Comparison of ENCODE assay signal across 14 mouse cellular contexts in the genomic region with DNA sequence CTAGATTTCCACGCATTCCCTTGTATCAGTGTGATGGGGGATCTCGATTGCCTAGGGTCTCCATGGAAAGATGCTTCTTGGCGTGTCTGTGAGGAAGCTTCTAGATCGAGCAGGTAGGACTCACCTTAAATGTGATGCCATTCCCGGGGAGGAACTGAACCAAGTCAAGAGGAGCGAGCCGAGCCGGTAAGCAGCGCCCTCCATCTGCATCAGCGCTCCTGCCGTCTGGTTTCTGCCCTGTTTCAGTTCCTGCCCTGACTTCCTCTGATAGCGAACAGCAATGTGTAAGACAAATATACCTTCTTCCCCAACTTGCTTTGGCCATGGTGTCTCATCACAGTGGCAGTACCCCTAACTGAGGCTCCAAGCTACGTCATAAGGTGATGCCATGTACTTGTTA. TPM values are rescaled to one million over a fixed set of nuclear protein-coding genes. Genes with fewer than 3 reads are reported as not detected.
A peak's percentile ranks its signal among the peaks of the same experiment; 100 is the strongest.
DNase-seq lines count a peak whose midpoint lies in the region; ATAC-seq and TF ChIP-seq lines count a peak whose summit lies in the region.
"Had no signal": no experiment of that assay in that cellular context is flagged by ENCODE, and none has a peak within 500 bp of the region (broad histone marks: within the 10 kb centered on the region; RNA-seq: fewer than 3 reads in every experiment).

No protein-coding gene starts in this region.

- DNase-seq in hindbrain, embryonic 11.5 days (ENCODE audit: low spot score), result no peak
- no peak for DNase-seq in CH12.LX (ENCODE audit: extremely low read depth)
- no peak for DNase-seq in hindbrain, embryonic 14.5 days (ENCODE audit: low spot score)
- DNase-seq in kidney, postnatal 25 days, result no peak
- DNase-seq in lung, postnatal 25 days (ENCODE audit: low spot score), result no peak
- DNase-seq: cerebellum, adult 9-10 months; heart, adult 11 months; kidney, adult 8-10 months; lung, postnatal 4 days had no signal

- no peak for TF ChIP-seq EP300 in CH12.LX (IDR thresholded peaks at IDR 0.05; ENCODE audit: low read length)

- H3K79me2 ChIP-seq in CH12.LX (replicated peaks; ENCODE audit: control insufficient read depth, extremely low read depth, insufficient read depth, poor library complexity, severe bottlenecking), result no peaks in the 10 kb centered on the region

- peak overlapping the region; percentile 40 for H3K4me2 ChIP-seq in hindbrain, embryonic 13.5 days
- no peak overlapping the region for H3K4me2 ChIP-seq in hindbrain, embryonic 11.5 days (replicated peaks; ENCODE audit: low read depth, low read length)
- H3K4me2 ChIP-seq in CH12.LX (ENCODE audit: insufficient read depth, low read depth, poor library complexity, severe bottlenecking), result no peak overlapping the region
- peak overlapping the region; percentile 38 for H3K4me2 ChIP-seq in hindbrain, embryonic 14.5 days (replicated peaks)
- peak overlapping the region; percentile 41 for H3K4me2 ChIP-seq in neural tube, embryonic 13.5 days
- H3K4me2 ChIP-seq in intestine, postnatal 0 days (replicated peaks; ENCODE audit: low read depth), result no peak overlapping the region
- H3K4me2 ChIP-seq: stomach, embryonic 15.5 days had no signal

- no peaks in the 10 kb centered on the region for H3K9me3 ChIP-seq in hindbrain, embryonic 13.5 days
- H3K9me3 ChIP-seq in hindbrain, embryonic 11.5 days (ENCODE audit: control insufficient read depth, low read length), result no peaks in the 10 kb centered on the region
- H3K9me3 ChIP-seq in CH12.LX (replicated peaks; ENCODE audit: low read length), result peaks cover 4% of the 10 kb centered on the region
- H3K9me3 ChIP-seq in hindbrain, embryonic 14.5 days (ENCODE audit: control insufficient read depth, low read length), result 0 out of 2 replicates have a peak, but pooled peaks cover 3% of the 10 kb centered on the region
- H3K9me3 ChIP-seq in neural tube, embryonic 13.5 days, result no peaks in the 10 kb centered on the region
- 0 out of 2 replicates have a peak, but pooled peaks cover 2% of the 10 kb centered on the region for H3K9me3 ChIP-seq in intestine, postnatal 0 days (ENCODE audit: control insufficient read depth)
- H3K9me3 ChIP-seq: stomach, embryonic 15.5 days had no signal

- TF ChIP-seq CTCF in CH12.LX (conservative IDR thresholded peaks at IDR 0.05 in 1 of 2, IDR thresholded peaks at IDR 0.05 in 1 of 2; ENCODE audit: low read depth in 2 of 2, low read length in 2 of 2), result peak in 1 of 2 experiments; percentile 15; a peak in 1 of 4 replicates
- no peak for TF ChIP-seq CTCF in intestine, postnatal 0 days (IDR thresholded peaks at IDR 0.05; ENCODE audit: low read depth)

- 0 out of 2 replicates have a peak overlapping the region, but pooled peaks have one; percentile 1 for H3K4me3 ChIP-seq in hindbrain, embryonic 13.5 days
- H3K4me3 ChIP-seq in hindbrain, embryonic 11.5 days (ENCODE audit: low read depth, low read length), result no peak overlapping the region
- no peak overlapping the region for H3K4me3 ChIP-seq in CH12.LX (replicated peaks in 1 of 3; ENCODE audit: low read depth in 2 of 3, low read length in 2 of 3, poor library complexity in 1 of 3)
- no peak overlapping the region for H3K4me3 ChIP-seq in hindbrain, embryonic 14.5 days (replicated peaks; ENCODE audit: low read length)
- H3K4me3 ChIP-seq in neural tube, embryonic 13.5 days, result no peak overlapping the region
- no peak overlapping the region for H3K4me3 ChIP-seq in intestine, postnatal 0 days (ENCODE audit: low read depth, low read length)
- H3K4me3 ChIP-seq: stomach, embryonic 15.5 days had no signal

- H3K9ac ChIP-seq in hindbrain, embryonic 13.5 days, result no peak overlapping the region
- no peak overlapping the region for H3K9ac ChIP-seq in hindbrain, embryonic 11.5 days (ENCODE audit: low read depth, low read length)
- no peak overlapping the region for H3K9ac ChIP-seq in CH12.LX (ENCODE audit: insufficient read depth, low read depth)
- H3K9ac ChIP-seq in hindbrain, embryonic 14.5 days, result peak overlapping the region; percentile 18
- no peak overlapping the region for H3K9ac ChIP-seq in neural tube, embryonic 13.5 days
- no peak overlapping the region for H3K9ac ChIP-seq in intestine, postnatal 0 days (ENCODE audit: low read depth, low read length)
- H3K9ac ChIP-seq: liver, embryonic 14.5 days; stomach, embryonic 15.5 days had no signal

- H3K36me3 ChIP-seq in hindbrain, embryonic 13.5 days, result no peaks in the 10 kb centered on the region
- H3K36me3 ChIP-seq in hindbrain, embryonic 11.5 days (ENCODE audit: control insufficient read depth, insufficient read depth, low read length), result no peaks in the 10 kb centered on the region
- H3K36me3 ChIP-seq in CH12.LX (replicated peaks in 1 of 2; ENCODE audit: control insufficient read depth in 1 of 2, insufficient read depth in 1 of 2, low read length in 1 of 2), result no peaks in the 10 kb centered on the region
- H3K36me3 ChIP-seq in hindbrain, embryonic 14.5 days (replicated peaks; ENCODE audit: control insufficient read depth, insufficient read depth), result no peaks in the 10 kb centered on the region
- no peaks in the 10 kb centered on the region for H3K36me3 ChIP-seq in neural tube, embryonic 13.5 days
- H3K36me3 ChIP-seq in intestine, postnatal 0 days (ENCODE audit: control insufficient read depth, insufficient read depth), result no peaks in the 10 kb centered on the region
- H3K36me3 ChIP-seq: stomach, embryonic 15.5 days had no signal

- dilution Hi-C loops in CH12.LX (cut with MboI; ENCODE audit: extremely low pct_ligation_motif_present, extremely low pct_unique_long_range_greater_than_20kb, low sequenced_read_pairs), result no loop called here

- H3K27me3 ChIP-seq in hindbrain, embryonic 13.5 days, result peaks cover 13% of the 10 kb centered on the region; the same call in 1 of the 2 replicates
- no peaks in the 10 kb centered on the region for H3K27me3 ChIP-seq in hindbrain, embryonic 11.5 days (ENCODE audit: control insufficient read depth, insufficient read depth, low read length)
- no peaks in the 10 kb centered on the region for H3K27me3 ChIP-seq in CH12.LX (replicated peaks)
- H3K27me3 ChIP-seq in hindbrain, embryonic 14.5 days (ENCODE audit: control insufficient read depth, insufficient read depth, low read length), result 0 out of 2 replicates have a peak, but pooled peaks cover 6% of the 10 kb centered on the region
- peaks cover 6% of the 10 kb centered on the region; the same call in 1 of the 2 replicates for H3K27me3 ChIP-seq in neural tube, embryonic 13.5 days
- no peaks in the 10 kb centered on the region for H3K27me3 ChIP-seq in intestine, postnatal 0 days (replicated peaks; ENCODE audit: control insufficient read depth, insufficient read depth, low read length)
- H3K27me3 ChIP-seq: stomach, embryonic 15.5 days had no signal

- H3K27ac ChIP-seq in hindbrain, embryonic 13.5 days, result no peak overlapping the region
- H3K27ac ChIP-seq in hindbrain, embryonic 11.5 days (ENCODE audit: low read depth, low read length), result no peak overlapping the region
- no peak overlapping the region for H3K27ac ChIP-seq in CH12.LX (ENCODE audit: insufficient read depth, low read depth)
- H3K27ac ChIP-seq in hindbrain, embryonic 14.5 days, result peak overlapping the region; percentile 44; the same call in 1 of the 2 replicates
- H3K27ac ChIP-seq in neural tube, embryonic 13.5 days (replicated peaks), result no peak overlapping the region
- no peak overlapping the region for H3K27ac ChIP-seq in intestine, postnatal 0 days (ENCODE audit: low read depth, low read length)
- H3K27ac ChIP-seq: liver, embryonic 14.5 days; stomach, embryonic 15.5 days had no signal

- in situ Hi-C loops in CH12.LX (cut with MboI; ENCODE audit: low pct_ligation_motif_present, low pct_unique_long_range_greater_than_20kb, low sequenced_read_pairs), result loop anchor here (5.0 to 25.0 kb wide), 2 partner anchors 63 to 147 kb away; no protein-coding TSS in a partner anchor

- peaks cover 11% of the 10 kb centered on the region for H3K4me1 ChIP-seq in hindbrain, embryonic 13.5 days (replicated peaks)
- H3K4me1 ChIP-seq in hindbrain, embryonic 11.5 days (replicated peaks; ENCODE audit: control insufficient read depth, insufficient read depth, low read length), result no peaks in the 10 kb centered on the region
- peaks cover 5 to 19% of the 10 kb centered on the region in 2 experiments for H3K4me1 ChIP-seq in CH12.LX (ENCODE audit: control insufficient read depth in 1 of 2, insufficient read depth in 2 of 2)
- H3K4me1 ChIP-seq in hindbrain, embryonic 14.5 days (replicated peaks; ENCODE audit: control insufficient read depth, insufficient read depth, low read length), result peaks cover 12% of the 10 kb centered on the region
- H3K4me1 ChIP-seq in neural tube, embryonic 13.5 days (replicated peaks), result peaks cover 18% of the 10 kb centered on the region
- H3K4me1 ChIP-seq in intestine, postnatal 0 days (replicated peaks; ENCODE audit: control insufficient read depth, insufficient read depth, low read length), result no peaks in the 10 kb centered on the region; the same call in 1 of the 2 replicates

- WGBS in hindbrain, embryonic 13.5 days, result 67% methylated on average over 13 of the region's 13 CpGs
- WGBS in hindbrain, embryonic 11.5 days, result 66% methylated on average over 13 of the region's 13 CpGs
- 55% methylated on average over 13 of the region's 13 CpGs for WGBS in hindbrain, embryonic 14.5 days
- 67% methylated on average over 13 of the region's 13 CpGs for WGBS in neural tube, embryonic 13.5 days
- WGBS in intestine, postnatal 0 days, result 68% methylated on average over 13 of the region's 13 CpGs

- TF ChIP-seq RAD21 in CH12.LX (IDR thresholded peaks at IDR 0.05; ENCODE audit: low read depth, low read length), result no peak

- no peak for TF ChIP-seq POLR2A in CH12.LX (IDR thresholded peaks at IDR 0.05; ENCODE audit: low read depth, low read length)

- ATAC-seq in hindbrain, embryonic 13.5 days (ENCODE audit: low FRiP score), result no peak
- no peak for ATAC-seq in hindbrain, embryonic 11.5 days (ENCODE audit: low FRiP score)
- ATAC-seq in hindbrain, embryonic 14.5 days (ENCODE audit: low FRiP score), result no peak
- ATAC-seq in neural tube, embryonic 13.5 days (ENCODE audit: low read depth), result no peak
- ATAC-seq in intestine, postnatal 0 days, result no peak

RNA-seq across cellular contexts. Expression of gene Edaradd, which starts 19.9 kb away (rescaled TPM):
- 0.93 and 1.6 TPM in 2 replicates for polyA plus RNA-seq in hindbrain, embryonic 13.5 days (2015; fragmentation: Nextera tagmentation; extraction: Ambion mirVana)
- polyA plus RNA-seq in hindbrain, embryonic 11.5 days (2014; fragmentation: Nextera tagmentation; extraction: Ambion mirVana), result 0.82 and 0.91 TPM in 2 replicates
- total RNA-seq in CH12.LX (2012; rRNA removed) (0.38 and 0.68 TPM in 2 replicates), CH12.LX (2014; rRNA removed) (0.16 and 0.23 TPM in 2 replicates)
- 0.24 and 0.29 TPM in 2 replicates for polyA plus RNA-seq in CH12.LX (2012; ENCODE audit: insufficient read length, low read depth)
- 1.8 and 2.0 TPM in 2 replicates for polyA plus RNA-seq in hindbrain, embryonic 14.5 days (2014; fragmentation: Nextera tagmentation; extraction: Ambion mirVana)
- 1.0 and 1.4 TPM in 2 replicates for polyA plus RNA-seq in neural tube, embryonic 13.5 days (2015; fragmentation: Nextera tagmentation; extraction: Ambion mirVana)
- 0.14 and 0.17 TPM in 2 replicates for polyA plus RNA-seq in intestine, postnatal 0 days (2015; fragmentation: Nextera tagmentation; extraction: Ambion mirVana)

RNA-seq across cellular contexts. Expression of gene Ero1lb, which starts 25.6 kb away (rescaled TPM):
- polyA plus RNA-seq in hindbrain, embryonic 13.5 days (2015; fragmentation: Nextera tagmentation; extraction: Ambion mirVana), result 15.1 and 16.2 TPM in 2 replicates
- polyA plus RNA-seq in hindbrain, embryonic 11.5 days (2014; fragmentation: Nextera tagmentation; extraction: Ambion mirVana), result 13.5 and 13.9 TPM in 2 replicates
- 17.0 and 20.4 TPM in 2 replicates for total RNA-seq in CH12.LX (2012; rRNA removed)
- 34.8 and 36.6 TPM in 2 replicates for total RNA-seq in CH12.LX (2014; rRNA removed)
- 25.3 and 26.6 TPM in 2 replicates for polyA plus RNA-seq in CH12.LX (2012; ENCODE audit: insufficient read length, low read depth)
- polyA plus RNA-seq in hindbrain, embryonic 14.5 days (2014; fragmentation: Nextera tagmentation; extraction: Ambion mirVana), result 19.3 and 21.6 TPM in 2 replicates
- 15.0 and 15.9 TPM in 2 replicates for polyA plus RNA-seq in neural tube, embryonic 13.5 days (2015; fragmentation: Nextera tagmentation; extraction: Ambion mirVana)
- polyA plus RNA-seq in intestine, postnatal 0 days (2015; fragmentation: Nextera tagmentation; extraction: Ambion mirVana), result 6.1 and 6.5 TPM in 2 replicates

Comparison
In these comparisons a context has a peak if more than half of its experiments do, and no peak if none do; other contexts are left out.
1. H3K4me2 ChIP-seq: peak in hindbrain, embryonic 13.5 days (single experiment), hindbrain, embryonic 14.5 days (single experiment) and neural tube, embryonic 13.5 days (single experiment); none in hindbrain, embryonic 11.5 days (single experiment), CH12.LX (single experiment) and intestine, postnatal 0 days (single experiment).